Mouse (Mus musculus) urinary bladder, postnatal 4 days (tissue): ENCODE measurements around the gene Gm7247.
"Not testable (repeated sequence)": the region's sequence is repeated elsewhere in the genome, so short reads cannot be mapped to it uniquely, and the experiment has no call there.

Source experiments
- DNase-seq, 2 experiments: peaks; one replicate each; pipeline ENCODE4 v3.0.0; 2021 to 2022; ENCODE audit warnings: low spot score in 2 of 2

Gm7247 gene

DNA sequence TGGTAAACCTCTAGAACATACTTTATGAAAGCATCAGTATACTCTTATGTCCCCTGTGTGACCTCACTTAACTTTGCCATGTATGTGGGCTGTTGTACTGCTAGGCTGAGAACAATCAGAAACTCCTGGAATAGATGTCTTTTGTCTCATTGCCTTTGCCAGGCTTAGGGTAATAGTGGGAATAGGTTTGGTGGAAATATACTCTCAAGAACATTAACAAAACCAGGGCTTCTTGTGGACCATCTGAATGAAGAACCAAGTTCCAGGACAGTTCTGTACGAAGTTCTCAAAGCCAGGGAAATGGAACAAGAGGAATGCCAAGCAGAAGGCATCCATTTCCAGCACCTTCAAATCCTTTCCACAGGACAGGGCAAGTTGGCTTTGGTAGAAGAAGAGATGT is at the start of gene Gm7247:
Gene Gm7247 (plus strand): TSS at position 301 of the 400 bp plus-strand sequence.
- DNase-seq = no peak

DNA sequence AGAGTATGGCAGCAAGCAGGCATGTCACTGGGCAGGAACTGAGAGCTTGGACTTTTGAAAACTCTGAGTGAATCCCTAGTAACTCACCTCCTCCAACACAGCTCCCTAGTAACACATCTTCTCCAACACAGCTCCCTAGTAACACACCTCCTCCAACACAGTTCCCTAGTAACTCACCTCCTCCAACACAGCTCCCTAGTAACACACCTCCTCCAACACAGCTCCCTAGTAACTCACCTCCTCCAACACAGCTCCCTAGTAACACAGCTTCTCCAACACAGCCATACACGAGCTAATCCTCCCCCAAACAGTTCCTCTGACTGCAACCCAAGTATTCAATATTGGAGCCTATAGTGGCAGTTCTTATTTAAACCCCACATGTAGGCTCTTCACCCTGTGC is 37.6 kb upstream of the Gm7247 start:
- no peak for DNase-seq

DNA sequence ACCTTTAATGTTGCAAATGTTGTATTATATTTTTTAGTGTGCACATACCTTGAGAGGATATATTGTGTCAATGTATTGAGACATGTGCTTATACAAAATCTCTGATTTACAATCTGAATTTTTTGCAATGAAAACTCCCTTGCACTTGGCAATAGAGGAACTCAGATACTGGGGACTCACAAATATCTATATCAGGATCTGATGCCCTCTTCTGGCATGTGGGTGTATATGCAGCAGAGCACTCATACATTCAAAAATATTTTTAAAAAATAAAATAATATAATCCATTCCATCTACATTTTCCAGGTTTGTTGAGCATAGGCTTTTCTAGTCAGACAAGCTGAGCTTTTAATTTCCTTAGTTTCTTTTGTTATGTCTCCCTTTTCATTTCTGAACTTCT is 15.5 kb upstream of the Gm7247 start:
- DNase-seq = no peak

DNA sequence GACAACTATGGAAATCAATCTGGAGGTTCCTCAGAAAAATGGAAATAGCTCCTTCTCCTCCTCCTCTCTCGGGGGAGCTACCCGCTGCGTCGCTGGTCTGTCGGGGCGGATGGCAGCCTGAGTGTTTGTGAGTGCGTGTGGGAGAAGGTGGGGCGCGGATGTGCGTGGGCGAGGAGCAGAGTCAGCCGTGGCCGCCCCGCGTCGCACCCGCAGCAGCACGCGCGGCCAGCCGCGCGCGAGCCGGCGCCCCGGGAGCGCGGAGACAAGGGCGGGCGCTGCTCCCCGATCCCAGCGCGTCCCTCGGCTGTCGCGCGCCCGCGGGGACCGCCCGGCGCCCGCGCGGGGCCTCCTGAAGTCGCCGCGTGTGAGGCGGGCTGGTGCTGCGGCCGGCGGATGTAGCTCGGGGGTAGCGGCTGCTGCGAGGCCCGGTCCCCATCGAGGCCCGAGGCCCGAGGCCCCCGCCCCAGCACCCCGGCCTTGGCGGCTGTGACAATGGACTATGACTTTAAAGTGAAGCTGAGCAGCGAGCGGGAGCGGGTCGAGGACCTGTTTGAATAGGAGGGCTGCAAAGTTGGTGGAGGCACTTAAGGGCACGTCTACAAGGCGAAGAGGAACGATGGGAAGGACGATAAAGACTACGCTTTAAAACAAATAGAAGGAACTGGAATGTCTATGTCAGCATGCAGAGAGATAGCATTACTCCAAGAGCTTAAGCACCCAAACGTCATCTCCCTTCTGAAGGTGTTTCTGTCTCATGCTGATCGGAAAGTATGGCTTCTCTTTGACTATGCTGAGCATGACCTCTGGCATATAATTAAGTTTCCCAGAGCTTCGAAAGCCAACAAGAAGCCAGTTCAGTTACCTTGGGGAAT is 3.2 kb upstream of the Gm7247 start:
- DNase-seq = no peak

DNA sequence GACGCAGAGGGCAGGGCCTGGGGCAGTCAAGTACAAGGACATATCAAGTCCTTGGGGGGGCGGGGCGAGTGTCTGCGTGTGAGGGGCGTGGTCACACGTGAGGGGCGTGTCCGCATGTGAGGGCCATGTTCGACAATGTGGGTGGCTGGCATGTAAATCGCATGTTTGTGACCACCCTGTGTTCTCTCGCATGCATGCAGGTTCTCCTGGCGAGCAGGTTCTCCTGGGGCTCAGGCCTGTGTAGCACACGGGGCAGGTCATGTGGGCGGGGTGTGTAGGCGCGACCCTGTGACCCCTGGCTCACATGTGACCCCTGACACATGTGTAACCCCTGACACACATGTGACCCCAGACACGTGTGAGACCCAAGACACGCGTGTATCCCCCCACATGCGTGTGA is 21.2 kb downstream of the Gm7247 start:
- DNase-seq = no peak

- no peak for DNase-seq
These were observed 22.8 kb downstream of the Gm7247 start for GRCm38 (mm10) chr14:51384351-51384750.

DNA sequence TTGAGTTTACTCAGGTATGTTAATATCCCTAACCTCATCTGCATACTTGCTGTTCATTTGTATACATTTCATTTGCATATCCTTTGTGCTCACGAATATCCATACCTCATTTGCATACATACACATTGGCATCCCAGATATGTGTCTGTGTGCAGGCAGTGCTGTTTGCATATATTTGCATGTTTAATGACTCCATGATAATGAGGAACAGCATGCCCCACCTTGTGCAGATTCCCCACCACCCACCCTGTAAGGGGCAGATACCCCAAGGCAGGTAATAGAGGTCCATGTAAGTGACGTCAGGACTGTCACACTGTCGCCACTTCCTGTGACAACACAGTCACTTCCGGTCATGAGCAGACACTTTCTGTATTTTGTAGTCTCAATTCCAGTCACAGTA is 24.2 kb downstream of the Gm7247 start:
- DNase-seq = no peak

DNA sequence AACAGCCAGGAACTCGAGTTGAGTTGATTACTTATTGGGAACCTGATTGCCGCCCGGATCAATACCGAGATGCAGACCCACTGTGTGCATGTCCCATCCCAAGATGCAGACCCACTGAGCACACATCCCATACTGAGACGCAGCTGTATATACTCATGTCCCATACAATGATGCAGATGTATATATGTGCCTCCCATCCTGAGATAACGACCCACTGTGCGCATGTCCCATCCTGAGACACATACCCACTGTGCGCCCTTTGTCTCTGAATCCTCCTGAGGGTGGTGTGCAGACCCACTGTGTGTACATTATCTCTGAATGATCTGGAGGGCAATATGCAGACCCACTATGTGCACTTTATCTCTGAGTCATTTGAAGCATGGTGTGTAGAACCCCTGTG is 26.2 kb downstream of the Gm7247 start:
- no peak for DNase-seq

- no peak for DNase-seq
These were observed 26.7 kb downstream of the Gm7247 start for GRCm38 (mm10) chr14:51388222-51388621.

DNA sequence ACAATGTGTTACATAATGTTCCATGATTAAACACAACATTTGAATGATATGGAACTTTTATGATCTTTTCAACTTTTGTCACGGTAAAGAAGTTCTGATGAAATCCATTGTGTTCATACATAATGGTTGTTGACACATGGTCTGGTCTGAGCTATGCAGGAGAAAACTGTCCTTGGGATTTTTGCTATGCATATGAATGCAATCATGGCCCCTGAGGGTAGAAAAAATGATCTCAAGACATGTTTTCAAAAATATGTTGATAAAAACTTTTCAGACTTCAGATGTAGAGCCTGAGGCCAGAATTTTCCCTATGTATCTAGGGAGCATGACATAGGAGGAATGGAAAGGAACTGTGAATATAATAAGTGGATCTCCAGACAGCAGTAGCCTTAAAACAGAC is 49.0 kb downstream of the Gm7247 start, which contains the start of gene Vmn2r88:
Gene Vmn2r88 (plus strand): TSS at position 301 of the 400 bp plus-strand sequence.
- DNase-seq = no peak

DNA sequence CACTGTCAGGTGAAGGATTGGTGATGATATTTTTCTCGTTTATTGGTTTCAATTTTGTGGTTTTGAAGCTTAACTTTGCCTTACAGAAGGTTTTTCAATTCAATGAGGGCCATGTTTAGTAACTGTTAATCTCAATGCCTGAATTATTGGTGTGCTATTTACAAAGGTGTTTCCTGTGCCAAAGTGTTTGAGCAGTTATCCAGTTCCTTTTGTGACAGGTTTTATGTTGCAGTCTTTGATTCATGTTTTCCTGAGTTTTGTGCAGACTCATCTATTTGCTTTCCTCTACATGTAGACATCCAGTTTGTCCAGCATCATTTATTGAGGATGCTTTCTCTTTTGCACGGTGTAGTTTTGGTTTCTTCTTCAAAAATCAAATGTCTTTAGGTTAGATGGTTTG is 62.3 kb downstream of the Gm7247 start:
- DNase-seq = no peak

DNA sequence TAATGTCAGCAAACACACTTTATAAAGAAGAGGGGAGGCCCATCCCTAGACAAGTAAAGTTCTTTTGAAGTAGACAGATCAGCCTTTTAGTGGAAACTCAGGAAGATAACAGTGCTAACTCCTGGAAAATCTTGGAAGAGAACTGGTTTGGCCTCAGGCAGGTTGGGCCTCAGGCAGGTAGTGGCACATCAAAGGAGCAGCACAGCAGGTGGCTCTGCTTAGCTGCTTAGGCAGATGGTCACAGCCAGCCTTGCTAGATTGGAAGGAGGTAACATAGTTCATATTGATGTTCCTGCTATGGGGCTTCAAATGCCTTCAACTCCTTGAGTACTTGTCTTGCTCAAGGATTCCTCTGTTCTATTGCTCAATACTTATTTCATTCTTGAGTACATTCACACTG is 68.6 kb downstream of the Gm7247 start:
- not testable (repeated sequence) for DNase-seq

DNA sequence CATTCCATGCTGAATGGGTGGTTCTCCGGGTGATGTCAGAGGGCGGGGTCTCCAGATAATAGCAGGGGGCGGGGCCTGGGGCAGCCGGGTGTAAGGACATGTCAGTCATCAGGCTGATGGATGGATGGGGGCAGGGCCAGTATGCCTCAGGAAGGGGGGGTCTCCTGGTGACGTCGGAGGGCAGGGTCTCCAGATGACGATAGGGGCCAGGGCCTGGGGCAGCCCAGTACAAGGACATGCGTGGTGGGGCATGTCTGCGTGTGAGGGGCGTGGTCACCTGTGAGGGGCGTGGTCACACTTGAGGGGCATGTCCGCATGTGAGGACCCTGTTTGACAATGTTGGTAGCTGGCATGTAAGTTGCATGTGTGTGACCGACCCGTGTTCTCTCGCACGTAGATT is 73.0 kb downstream of the Gm7247 start:
- DNase-seq = no peak

- no peak for DNase-seq
These were observed 73.5 kb downstream of the Gm7247 start for GRCm38 (mm10) chr14:51435020-51435419.

DNA sequence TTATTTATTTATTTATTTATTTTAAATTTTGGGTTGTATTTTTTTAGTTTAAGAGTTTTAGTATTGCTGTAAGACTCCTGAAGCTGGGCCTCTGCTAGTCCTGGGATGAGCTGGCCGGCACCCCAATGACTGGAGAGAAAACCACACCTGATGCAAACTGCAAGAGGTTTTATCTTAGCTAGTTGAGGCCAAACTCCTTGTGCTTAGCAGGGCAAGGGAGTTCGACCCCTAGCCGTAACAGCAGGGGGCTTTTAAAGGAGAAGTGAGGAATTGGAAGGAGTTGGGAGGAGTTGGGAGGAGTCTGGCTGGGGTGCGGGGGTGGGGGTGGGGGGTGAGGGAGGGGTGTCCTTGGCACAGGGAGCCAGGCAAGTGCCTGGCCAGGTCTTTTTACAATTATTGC is 77.4 kb downstream of the Gm7247 start:
- no peak for DNase-seq

DNA sequence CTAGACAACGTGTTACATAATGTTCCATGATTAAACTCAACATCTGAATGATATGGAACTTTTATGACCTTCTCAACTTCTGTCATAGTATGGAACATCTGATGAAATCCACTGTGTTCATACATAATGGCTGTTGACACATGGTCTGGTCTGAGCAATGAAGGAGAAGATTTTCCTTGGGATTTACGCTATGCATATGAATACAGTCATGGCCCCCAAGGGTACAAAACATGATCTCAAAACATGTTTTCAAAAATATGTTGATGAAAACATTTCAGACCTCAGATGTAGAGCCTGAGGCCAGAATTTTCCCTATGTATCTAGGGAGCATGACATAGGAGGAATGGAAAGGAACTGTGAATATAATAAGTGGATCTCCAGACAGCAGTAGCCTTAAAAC is 90.0 kb downstream of the Gm7247 start, which contains the start of gene Vmn2r89:
Gene Vmn2r89 (plus strand): TSS at position 301 of the 400 bp plus-strand sequence.
- not testable (repeated sequence) for DNase-seq

- DNase-seq = not testable (repeated sequence)
These were observed 118.7 kb downstream of the Gm7247 start for GRCm38 (mm10) chr14:51480278-51480677.

- DNase-seq = not testable (repeated sequence)
These were observed 119.9 kb downstream of the Gm7247 start for GRCm38 (mm10) chr14:51481332-51482015.

DNA sequence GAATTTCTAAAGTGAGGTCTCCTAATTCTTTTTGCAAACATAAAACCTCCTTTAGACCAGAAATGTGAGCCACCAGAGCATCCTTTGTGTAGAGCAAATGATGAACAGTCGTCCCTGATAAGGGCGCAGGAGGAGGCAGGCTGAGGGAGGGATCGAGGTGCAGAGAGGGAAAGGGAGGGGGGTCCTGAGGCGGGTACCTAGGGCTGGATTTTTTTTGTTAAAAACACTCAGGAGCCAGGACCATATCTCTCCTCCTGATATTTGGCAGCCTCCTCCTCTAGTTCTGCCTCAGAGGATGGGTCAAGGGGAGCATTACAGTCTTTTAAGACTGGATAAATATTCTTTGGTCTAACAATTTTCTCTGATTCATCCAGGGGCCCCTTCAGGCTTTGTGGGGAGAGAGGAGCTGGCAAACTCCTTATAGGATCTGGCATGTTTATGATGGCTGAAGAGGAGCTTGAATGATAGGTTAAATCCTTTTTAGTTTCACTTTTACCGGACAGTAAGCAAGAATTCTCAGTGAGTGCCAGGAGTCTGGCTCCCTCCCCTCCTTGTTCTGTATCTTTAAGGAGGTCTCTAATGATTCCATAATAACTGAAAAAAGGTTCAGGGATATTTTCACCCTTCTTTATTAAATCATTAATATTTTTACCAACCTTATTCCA is 120.6 kb downstream of the Gm7247 start:
- no peak for DNase-seq

DNA sequence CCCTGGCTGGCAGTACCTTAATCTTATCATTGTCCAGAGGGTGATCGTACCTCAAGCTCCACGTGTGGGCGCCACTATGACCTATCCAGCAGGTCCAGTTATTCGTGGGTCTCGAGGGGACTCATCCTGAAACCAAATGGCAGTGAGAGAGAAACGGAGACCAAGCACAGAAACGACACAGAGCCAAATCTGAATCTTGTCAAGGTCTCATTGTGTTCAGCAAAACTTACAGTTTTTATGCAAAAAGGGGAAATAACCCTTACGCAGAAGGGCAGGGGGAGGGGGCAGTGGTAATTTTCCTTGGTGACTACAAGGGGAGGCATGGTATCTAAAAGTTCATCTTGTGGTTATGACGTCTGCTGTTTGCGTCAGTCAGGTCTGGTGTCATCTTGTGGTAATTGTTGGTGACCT is 121.4 kb downstream of the Gm7247 start:
- DNase-seq = not testable (repeated sequence)

DNA sequence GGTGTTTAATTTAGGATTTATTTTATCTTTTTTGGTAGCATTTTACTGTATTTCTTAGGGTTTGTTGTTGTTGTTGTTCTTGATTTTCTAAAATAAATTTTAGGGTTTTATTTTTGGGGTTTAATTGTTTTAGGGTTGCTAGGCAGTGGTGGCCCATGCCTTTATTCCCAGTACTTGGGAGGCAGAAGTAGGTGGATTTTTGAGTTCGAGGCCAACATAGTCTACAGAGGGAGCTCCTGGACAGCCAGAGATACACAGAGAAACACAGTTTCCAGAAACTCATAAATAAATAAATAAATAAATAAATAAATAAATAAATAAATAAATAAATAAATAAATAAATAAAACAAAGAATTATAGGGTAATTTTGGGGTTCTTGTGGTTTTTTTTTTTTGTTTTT is 122.1 kb downstream of the Gm7247 start:
- DNase-seq = no peak

DNA sequence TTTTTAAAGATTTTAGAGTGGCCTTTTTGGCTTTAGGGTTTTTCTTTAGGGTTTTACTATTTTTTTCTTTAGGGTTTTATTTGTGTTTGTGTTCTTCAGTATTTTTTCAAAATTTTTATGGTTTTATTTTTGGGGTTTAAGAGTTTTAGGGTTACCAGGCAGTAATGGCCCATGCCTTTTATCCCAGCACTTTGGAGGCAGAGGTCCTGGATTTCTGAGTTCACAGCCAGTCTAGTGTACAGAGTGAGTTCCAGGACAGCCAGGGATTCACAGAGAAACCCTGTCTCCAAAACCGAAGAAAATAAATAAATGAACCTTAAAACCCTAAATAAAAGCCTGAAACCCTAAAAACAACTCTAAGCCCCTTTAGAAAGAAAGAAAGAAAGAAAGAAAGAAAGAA is 124.6 kb downstream of the Gm7247 start:
- DNase-seq = no peak
